Mouse (Mus musculus): ENCODE measurements at regions not wholly inside any gene's neighbourhood (a gene's known extent, or its start where the extent isn't known, plus 50 kb on each side); places are given as distances from the start of the nearest gene placed in this dataset.

GRCm38 (mm10) chr1:76247126-76247525 lies 701.1 kb downstream of the Slc4a3 start:
- Histone ChIP-seq H3K4me1 (peaks cover 11% of the 10 kb centered on the region), H3K9me3 (no peaks in the 10 kb centered on the region), H3K27ac (no peak overlapping the region), H3K36me3 (no peaks in the 10 kb centered on the region), H3K27me3 (ENCODE audit: insufficient read depth, poor library complexity, severe bottlenecking) (no peaks in the 10 kb centered on the region), H3K4me3 (no peak overlapping the region)
- no peak for DNase-seq (ENCODE audit: low spot score)
- 71% methylated on average over 8 of the region's 8 CpGs for WGBS

GRCm38 (mm10) chr1:76258217-76258616 lies 712.2 kb downstream of the Slc4a3 start:
- WGBS: 64% methylated on average over 4 of the region's 4 CpGs
- Histone ChIP-seq H3K4me3 (no peak overlapping the region), H3K9me3 (no peaks in the 10 kb centered on the region), H3K36me3 (no peaks in the 10 kb centered on the region), H3K4me1 (no peaks in the 10 kb centered on the region), H3K27ac (no peak overlapping the region), H3K27me3 (ENCODE audit: insufficient read depth, poor library complexity, severe bottlenecking) (no peaks in the 10 kb centered on the region)
- DNase-seq (ENCODE audit: low spot score): no peak

GRCm38 (mm10) chr1:76276148-76276547 lies 730.1 kb downstream of the Slc4a3 start:
- DNase-seq (ENCODE audit: low spot score): no peak
- no peak overlapping the region for H3K4me3 ChIP-seq
- H3K9me3 ChIP-seq: no peaks in the 10 kb centered on the region
- no peaks in the 10 kb centered on the region for H3K4me1 ChIP-seq
- H3K27ac ChIP-seq: no peak overlapping the region
- H3K27me3 ChIP-seq (ENCODE audit: insufficient read depth, poor library complexity, severe bottlenecking): no peaks in the 10 kb centered on the region
- H3K36me3 ChIP-seq: no peaks in the 10 kb centered on the region
- WGBS: 41% methylated on average over 7 of the region's 7 CpGs

GRCm38 (mm10) chr1:76276624-76277023 lies 730.6 kb downstream of the Slc4a3 start:
- Histone ChIP-seq H3K9me3 (no peaks in the 10 kb centered on the region), H3K27me3 (ENCODE audit: insufficient read depth, poor library complexity, severe bottlenecking) (no peaks in the 10 kb centered on the region), H3K4me1 (no peaks in the 10 kb centered on the region), H3K36me3 (no peaks in the 10 kb centered on the region), H3K27ac (no peak overlapping the region), H3K4me3 (no peak overlapping the region)
- DNase-seq (ENCODE audit: low spot score): no peak
- 67% methylated on average over 3 of the region's 3 CpGs for WGBS

GRCm38 (mm10) chr1:76283322-76283721 lies 737.3 kb downstream of the Slc4a3 start:
- no peaks in the 10 kb centered on the region for H3K36me3 ChIP-seq
- WGBS: 60% methylated on average over 3 of the region's 3 CpGs
- no peak for DNase-seq (ENCODE audit: low spot score)
- no peak overlapping the region for H3K27ac ChIP-seq
- no peaks in the 10 kb centered on the region for H3K9me3 ChIP-seq
- no peaks in the 10 kb centered on the region for H3K4me1 ChIP-seq
- H3K27me3 ChIP-seq (ENCODE audit: insufficient read depth, poor library complexity, severe bottlenecking): no peaks in the 10 kb centered on the region
- H3K4me3 ChIP-seq: no peak overlapping the region

- no peaks in the 10 kb centered on the region for H3K36me3 ChIP-seq
- H3K9me3 ChIP-seq: no peaks in the 10 kb centered on the region
- H3K27me3 ChIP-seq (ENCODE audit: insufficient read depth, poor library complexity, severe bottlenecking): no peaks in the 10 kb centered on the region
- no peak overlapping the region for H3K4me3 ChIP-seq
- WGBS: 76% methylated on average over 4 of the region's 4 CpGs
- H3K4me1 ChIP-seq: no peaks in the 10 kb centered on the region
- DNase-seq (ENCODE audit: low spot score): no peak
- no peak overlapping the region for H3K27ac ChIP-seq
Measured at GRCm38 (mm10) chr1:76322943-76323559, 777.0 kb downstream of the Slc4a3 start.

GRCm38 (mm10) chr1:76323592-76323991 lies 777.5 kb downstream of the Slc4a3 start:
- Histone ChIP-seq H3K27ac (no peak overlapping the region), H3K36me3 (no peaks in the 10 kb centered on the region), H3K4me3 (no peak overlapping the region), H3K4me1 (no peaks in the 10 kb centered on the region), H3K9me3 (no peaks in the 10 kb centered on the region), H3K27me3 (ENCODE audit: insufficient read depth, poor library complexity, severe bottlenecking) (no peaks in the 10 kb centered on the region)
- 74% methylated on average over 4 of the region's 4 CpGs for WGBS
- DNase-seq (ENCODE audit: low spot score): no peak

GRCm38 (mm10) chr1:76336011-76336410 lies 789.9 kb downstream of the Slc4a3 start:
- H3K4me1 ChIP-seq: no peaks in the 10 kb centered on the region
- H3K9me3 ChIP-seq: no peaks in the 10 kb centered on the region
- H3K27ac ChIP-seq: no peak overlapping the region
- no peaks in the 10 kb centered on the region for H3K36me3 ChIP-seq
- H3K4me3 ChIP-seq: no peak overlapping the region
- no peaks in the 10 kb centered on the region for H3K27me3 ChIP-seq (ENCODE audit: insufficient read depth, poor library complexity, severe bottlenecking)
- DNase-seq (ENCODE audit: low spot score): no peak

- Histone ChIP-seq H3K36me3 (no peaks in the 10 kb centered on the region), H3K9me3 (no peaks in the 10 kb centered on the region), H3K27me3 (ENCODE audit: insufficient read depth, poor library complexity, severe bottlenecking) (no peaks in the 10 kb centered on the region), H3K27ac (no peak overlapping the region), H3K4me1 (no peaks in the 10 kb centered on the region), H3K4me3 (no peak overlapping the region)
- 86% methylated on average over 8 of the region's 8 CpGs for WGBS
- no peak for DNase-seq (ENCODE audit: low spot score)
Measured at GRCm38 (mm10) chr1:76362106-76362505, 816.0 kb downstream of the Slc4a3 start.

GRCm38 (mm10) chr1:76373931-76374330 lies 827.9 kb downstream of the Slc4a3 start:
- H3K27me3 ChIP-seq (ENCODE audit: insufficient read depth, poor library complexity, severe bottlenecking): no peaks in the 10 kb centered on the region
- H3K36me3 ChIP-seq: no peaks in the 10 kb centered on the region
- 68% methylated on average over 2 of the region's 2 CpGs for WGBS
- no peak for DNase-seq (ENCODE audit: low spot score)
- H3K9me3 ChIP-seq: no peaks in the 10 kb centered on the region
- no peaks in the 10 kb centered on the region for H3K4me1 ChIP-seq
- no peak overlapping the region for H3K4me3 ChIP-seq
- H3K27ac ChIP-seq: no peak overlapping the region

GRCm38 (mm10) chr1:76378154-76378553 lies 832.1 kb downstream of the Slc4a3 start:
- Histone ChIP-seq H3K4me1 (no peaks in the 10 kb centered on the region), H3K9me3 (no peaks in the 10 kb centered on the region), H3K36me3 (no peaks in the 10 kb centered on the region), H3K27ac (no peak overlapping the region), H3K27me3 (ENCODE audit: insufficient read depth, poor library complexity, severe bottlenecking) (no peaks in the 10 kb centered on the region), H3K4me3 (no peak overlapping the region)
- no peak for DNase-seq (ENCODE audit: low spot score)
- 67% methylated on average over 3 of the region's 3 CpGs for WGBS

- no peaks in the 10 kb centered on the region for H3K9me3 ChIP-seq
- no peak for DNase-seq (ENCODE audit: low spot score)
- H3K36me3 ChIP-seq: no peaks in the 10 kb centered on the region
- no peaks in the 10 kb centered on the region for H3K27me3 ChIP-seq (ENCODE audit: insufficient read depth, poor library complexity, severe bottlenecking)
- no peak overlapping the region for H3K4me3 ChIP-seq
- 0 out of 2 replicates have a peak overlapping the region, but pooled peaks have one; percentile 29 for H3K27ac ChIP-seq
- 55% methylated on average over 6 of the region's 6 CpGs for WGBS
- H3K4me1 ChIP-seq: peaks cover 7% of the 10 kb centered on the region; the same call in 1 of the 2 replicates
Measured at GRCm38 (mm10) chr1:76392536-76392935, 846.5 kb downstream of the Slc4a3 start.

- no peak overlapping the region for H3K4me3 ChIP-seq
- DNase-seq (ENCODE audit: low spot score): no peak
- H3K9me3 ChIP-seq: no peaks in the 10 kb centered on the region
- no peaks in the 10 kb centered on the region for H3K27me3 ChIP-seq (ENCODE audit: insufficient read depth, poor library complexity, severe bottlenecking)
- no peak overlapping the region for H3K27ac ChIP-seq
- WGBS: 79% methylated on average over 8 of the region's 8 CpGs
- no peaks in the 10 kb centered on the region for H3K36me3 ChIP-seq
- H3K4me1 ChIP-seq: peaks cover 7% of the 10 kb centered on the region; the same call in 1 of the 2 replicates
Measured at GRCm38 (mm10) chr1:76394038-76394437, 848.0 kb downstream of the Slc4a3 start.

GRCm38 (mm10) chr1:76402854-76403253 lies 856.8 kb downstream of the Slc4a3 start:
- DNase-seq (ENCODE audit: low spot score): no peak
- 76% methylated on average over 2 of the region's 2 CpGs for WGBS
- H3K9me3 ChIP-seq: no peaks in the 10 kb centered on the region

More at GRCm38 (mm10) chr1:76402854-76403253, 856.8 kb downstream of the Slc4a3 start:
- Histone ChIP-seq H3K4me3 (no peak overlapping the region), H3K27me3 (ENCODE audit: insufficient read depth, poor library complexity, severe bottlenecking) (no peaks in the 10 kb centered on the region), H3K4me1 (no peaks in the 10 kb centered on the region), H3K36me3 (no peaks in the 10 kb centered on the region), H3K27ac (no peak overlapping the region)
